Mouse (Mus musculus) CH12.LX (cell line): ENCODE results near the gene Pbld1.

Experiments
- CHD1 ChIP-seq: IDR thresholded peaks from 2 replicates; pipeline ENCODE4 v1.6.1; 2012; ENCODE audit warnings: low read depth, low read length, improper control_type of control experiment, inconsistent platforms
- CTCF ChIP-seq, 2 experiments: IDR thresholded peaks in 1 of 2; conservative IDR thresholded peaks in 1 of 2; 2 replicates each; pipeline ENCODE4 v1.5.1; 2011 to 2012; ENCODE audit warnings: low read depth in 2 of 2, low read length in 2 of 2, improper control_type of control experiment in 1 of 2, inconsistent platforms in 1 of 2, mild to moderate bottlenecking in 1 of 2, moderate library complexity in 1 of 2
- EP300 ChIP-seq: IDR thresholded peaks from 2 replicates; pipeline ENCODE4 v1.6.1; 2011; ENCODE audit warnings: low read length, improper control_type of control experiment
- JUND ChIP-seq: conservative IDR thresholded peaks from 2 replicates; pipeline ENCODE4 v1.6.1; 2011; ENCODE audit warnings: low read depth, low read length, improper control_type of control experiment
- MAFK ChIP-seq: IDR thresholded peaks from 2 replicates; pipeline ENCODE4 v1.6.1; 2011; ENCODE audit warnings: low read length, improper control_type of control experiment; ENCODE audit not compliant: insufficient replicate concordance
- MAX ChIP-seq: IDR thresholded peaks from 2 replicates; pipeline ENCODE4 v1.6.1; 2011; ENCODE audit warnings: low read length, improper control_type of control experiment
- MEF2A ChIP-seq: IDR thresholded peaks from 2 replicates; pipeline ENCODE4 v1.6.1; 2014; ENCODE audit warnings: low read depth, mild to moderate bottlenecking, inconsistent platforms, low read length, improper control_type of control experiment, borderline replicate concordance
- NELFE ChIP-seq: IDR thresholded peaks from 2 replicates; pipeline ENCODE4 v1.6.1; 2011; ENCODE audit warnings: low read depth, low read length, improper control_type of control experiment
- NRF1 ChIP-seq: IDR thresholded peaks from 2 replicates; pipeline ENCODE4 v1.6.1; 2014; ENCODE audit warnings: low read depth, mild to moderate bottlenecking, inconsistent platforms, low read length, improper control_type of control experiment, moderate library complexity
- POLR2A ChIP-seq: IDR thresholded peaks from 2 replicates; pipeline ENCODE4 v1.6.1; 2011; ENCODE audit warnings: low read depth, mild to moderate bottlenecking, improper control_type of control experiment, low read length
- POLR2AphosphoS2 ChIP-seq: IDR thresholded peaks from 2 replicates; pipeline ENCODE4 v1.6.1; 2011; ENCODE audit warnings: low read depth, low read length, improper control_type of control experiment
- TCF12 ChIP-seq: IDR thresholded peaks from 2 replicates; pipeline ENCODE4 v1.6.1; 2014; ENCODE audit warnings: low read depth, mild to moderate bottlenecking, inconsistent platforms, low read length, improper control_type of control experiment
- USF1 ChIP-seq: IDR thresholded peaks from 2 replicates; pipeline ENCODE4 v1.6.1; 2014; ENCODE audit warnings: low read depth, mild to moderate bottlenecking, inconsistent platforms, low read length, improper control_type of control experiment
- ZKSCAN1 ChIP-seq: IDR thresholded peaks from 2 replicates; pipeline ENCODE4 v1.6.1; 2012; ENCODE audit warnings: low read depth, inconsistent platforms, low read length, improper control_type of control experiment, borderline replicate concordance

- no peak for TF ChIP-seq CTCF (conservative IDR thresholded peaks at IDR 0.05 in 1 of 2, IDR thresholded peaks at IDR 0.05 in 1 of 2; ENCODE audit: low read depth in 2 of 2, low read length in 2 of 2)
- no peak for TF ChIP-seq MAFK
- no peak for TF ChIP-seq ZKSCAN1
- TF ChIP-seq POLR2AphosphoS2, result no peak
- TF ChIP-seq CHD1, result no peak
- TF ChIP-seq POLR2A, result no peak
- no peak for TF ChIP-seq MEF2A
- no peak for TF ChIP-seq NRF1
- no peak for TF ChIP-seq USF1
- TF ChIP-seq JUND, result no peak
- TF ChIP-seq TCF12, result no peak
- TF ChIP-seq NELFE, result no peak
- TF ChIP-seq EP300, result no peak
- no peak for TF ChIP-seq MAX
Observed at GRCm38 (mm10) chr10:63039867-63040628, 19.9 kb upstream of the Pbld1 start.
